Mouse (Mus musculus) hindbrain, embryonic 10.5 days (tissue): Measurements from ENCODE around the gene Gtf2ird2. TPM values are rescaled to one million over a fixed set of nuclear protein-coding genes. Genes with fewer than 3 reads are reported as not detected.

Experiments used
- DNase-seq: peaks from one replicate; pipeline ENCODE4 v3.0.0-alpha.2; 2017; ENCODE audit warnings: low spot score
- H3K27ac ChIP-seq: fragments of 300-500 bp; sonication (generic); 2 replicates; pipeline ENCODE4 v1.5.1; 2016; ENCODE audit warnings: mild to moderate bottlenecking, moderate library complexity
- H3K27me3 ChIP-seq: fragments of 300-500 bp; sonication (generic); 2 replicates; pipeline ENCODE4 v1.6.1; 2016; ENCODE audit warnings: mild to moderate bottlenecking; ENCODE audit not compliant: poor library complexity, insufficient read depth, severe bottlenecking
- H3K36me3 ChIP-seq: fragments of 300-500 bp; sonication (generic); 2 replicates; pipeline ENCODE4 v1.6.1; 2016; ENCODE audit warnings: mild to moderate bottlenecking, moderate library complexity
- H3K4me1 ChIP-seq: fragments of 300-500 bp; sonication (generic); replicated peaks from 2 replicates; pipeline ENCODE4 v1.6.1; 2016; ENCODE audit warnings: mild to moderate bottlenecking
- H3K4me3 ChIP-seq: fragments of 300-500 bp; sonication (generic); 2 replicates; pipeline ENCODE4 v1.5.1; 2016; ENCODE audit warnings: mild to moderate bottlenecking, moderate library complexity
- H3K9me3 ChIP-seq: fragments of 300-500 bp; sonication (generic); 2 replicates; pipeline ENCODE4 v1.6.1; 2016; ENCODE audit warnings: mild to moderate bottlenecking, moderate library complexity
- WGBS: fragments of 180-500 bp; shearing (Covaris S2); methylation state at CpG from one replicate; pipeline ENCODE4 v1.1.7; 2016; 5-methylcytosine and 5-hydroxymethylcytosine counted together
- polyA plus RNA-seq: library from polyadenylated mRNA; unstranded; fragments of >200 nt; fragmentation: Nextera tagmentation; extraction: Ambion mirVana; gene quantifications from 2 replicates; pipeline ENCODE4 v1.2.1, GENCODE M21; 2016

Gene Gtf2ird2
- polyA plus RNA-seq, 1 experiment from 2014 or later, result 9.3 TPM

DNA sequence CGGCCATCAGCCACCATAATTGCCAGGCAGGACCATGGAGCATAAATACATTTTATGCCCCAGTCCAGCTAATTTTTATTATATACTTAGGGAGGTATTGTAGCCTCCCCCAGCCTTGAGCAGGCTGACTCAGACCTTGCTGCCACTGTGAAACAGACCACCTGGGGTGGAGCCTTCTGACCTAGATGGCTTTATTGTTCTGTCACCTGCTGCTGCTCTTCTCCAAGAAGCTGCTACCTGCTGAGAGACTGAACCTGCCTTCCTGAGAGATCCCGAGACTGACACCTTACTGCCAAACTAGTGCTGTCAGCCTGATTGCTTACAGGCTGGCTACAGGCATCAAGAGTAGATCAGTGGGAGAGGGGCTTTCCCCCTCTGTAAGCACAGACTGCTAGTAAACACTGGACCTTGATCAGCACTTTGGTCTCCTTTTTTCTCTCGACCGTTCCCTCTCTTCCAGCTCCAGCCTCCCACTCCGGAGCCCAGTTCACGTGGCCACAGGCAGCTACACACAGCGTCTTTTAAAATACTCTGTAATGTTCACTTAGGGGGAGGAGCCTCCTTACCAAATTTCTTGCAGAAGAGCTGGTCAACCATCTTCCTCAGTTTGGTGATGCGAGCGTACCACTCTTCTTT, 76.3 kb downstream of the Gtf2ird2 start:
- Histone ChIP-seq H3K9me3 (no peaks in the 10 kb centered on the region), H3K27me3 (no peaks in the 10 kb centered on the region), H3K27ac (no peak overlapping the region), H3K4me1 (no peaks in the 10 kb centered on the region), H3K36me3 (peaks cover 99% of the 10 kb centered on the region), H3K4me3 (no peak overlapping the region)
- 90% methylated on average over 9 of the region's 9 CpGs for WGBS
- no peak for DNase-seq

DNA sequence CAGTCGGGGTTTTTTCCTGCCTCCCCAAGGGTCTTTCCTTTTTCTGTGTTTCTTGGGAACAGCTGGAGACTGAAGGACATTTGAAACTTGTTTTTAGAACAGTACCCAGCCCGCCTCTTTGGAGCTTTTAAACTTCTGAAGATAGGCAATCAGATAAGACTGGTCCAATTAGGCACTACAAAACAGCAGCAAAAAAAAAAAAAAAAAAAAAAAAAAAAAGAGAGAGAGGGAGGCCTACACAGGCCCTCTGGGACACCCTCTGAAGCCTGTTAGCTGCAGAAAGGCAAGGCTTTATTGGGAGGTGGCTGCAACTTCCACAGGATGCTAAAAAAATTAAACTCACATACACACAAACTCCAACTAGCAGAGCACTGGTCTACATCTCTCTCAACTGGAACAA, 82.1 kb downstream of the Gtf2ird2 start:
- no peaks in the 10 kb centered on the region for H3K4me1 ChIP-seq

DNA sequence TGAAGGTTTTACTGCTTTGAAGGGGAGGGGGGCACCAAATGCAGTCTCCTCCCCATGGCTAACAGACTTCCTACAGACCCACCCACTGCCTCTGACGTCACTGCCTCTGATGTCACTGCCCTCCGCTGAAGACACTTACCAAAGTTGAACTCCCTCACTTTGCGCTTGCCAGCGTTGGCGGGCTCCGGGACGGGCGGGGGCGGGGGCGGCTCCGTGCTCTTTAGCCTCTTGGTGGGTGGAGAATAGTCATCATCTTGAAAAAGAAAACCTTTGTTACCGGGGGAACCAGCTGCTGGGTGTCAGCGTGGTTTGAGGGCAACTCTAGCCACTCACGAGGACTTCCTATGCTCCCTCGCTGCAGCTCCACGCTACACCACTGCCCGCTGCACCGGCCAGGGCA, 82.6 kb downstream of the Gtf2ird2 start:
- Histone ChIP-seq H3K4me1 (no peaks in the 10 kb centered on the region), H3K36me3 (peaks cover 100% of the 10 kb centered on the region), H3K27ac (no peak overlapping the region), H3K27me3 (no peaks in the 10 kb centered on the region), H3K4me3 (no peak overlapping the region), H3K9me3 (no peaks in the 10 kb centered on the region)
- no peak for DNase-seq
- WGBS, result 87% methylated on average over 18 of the region's 18 CpGs

More for the DNA sequence above, 82.1 kb downstream of the Gtf2ird2 start:
- Histone ChIP-seq H3K27me3 (no peaks in the 10 kb centered on the region), H3K36me3 (peaks cover 100% of the 10 kb centered on the region), H3K9me3 (no peaks in the 10 kb centered on the region), H3K27ac (no peak overlapping the region), H3K4me3 (no peak overlapping the region)
- DNase-seq, result no peak
- 80% methylated on average over 2 of the region's 2 CpGs for WGBS

DNA sequence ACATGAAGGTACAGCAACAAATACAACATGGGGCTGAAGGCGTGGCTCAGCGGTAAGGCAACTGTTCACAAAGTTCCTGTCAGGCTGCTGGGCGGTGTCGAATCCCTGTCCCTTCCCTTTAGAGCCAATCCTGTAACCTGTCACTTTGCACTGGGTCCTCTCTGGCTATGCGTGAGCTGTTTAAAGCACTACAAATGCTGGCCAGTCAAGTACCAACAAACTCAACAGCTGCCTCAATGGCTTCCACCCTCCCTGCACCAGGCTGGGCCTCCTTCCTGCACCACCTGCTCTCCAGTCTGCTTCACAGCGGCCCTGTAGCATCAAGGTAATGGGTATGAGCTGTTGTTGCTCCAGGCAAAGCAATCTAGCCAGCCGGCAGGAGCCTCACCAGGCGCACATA, 84.9 kb downstream of the Gtf2ird2 start:
- no peak for DNase-seq
- Histone ChIP-seq H3K4me1 (no peaks in the 10 kb centered on the region), H3K27ac (no peak overlapping the region), H3K36me3 (peaks cover 100% of the 10 kb centered on the region), H3K9me3 (no peaks in the 10 kb centered on the region), H3K27me3 (no peaks in the 10 kb centered on the region), H3K4me3 (no peak overlapping the region)
- 98% methylated on average over 8 of the region's 8 CpGs for WGBS

DNA sequence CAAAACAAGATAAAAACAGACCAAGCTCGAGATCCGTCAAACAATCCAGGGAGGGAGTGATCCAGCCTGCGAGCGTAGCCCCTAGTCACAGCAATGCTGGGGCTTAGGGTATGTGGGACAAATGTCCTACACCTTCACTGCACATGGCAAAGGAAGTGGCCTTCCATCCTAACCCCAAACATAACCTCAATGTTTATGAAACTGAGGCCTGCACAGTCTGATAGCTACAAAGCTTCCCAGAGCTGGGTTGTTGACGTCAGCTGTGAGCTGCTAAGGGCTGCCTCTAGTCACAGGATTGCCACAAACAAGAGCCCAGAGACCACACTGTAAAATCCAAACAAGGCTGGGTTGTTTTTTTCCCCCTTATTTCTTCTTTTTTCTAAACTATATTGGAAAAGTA, 85.9 kb downstream of the Gtf2ird2 start:
- Histone ChIP-seq H3K27ac (no peak overlapping the region), H3K36me3 (peaks cover 99% of the 10 kb centered on the region), H3K4me3 (no peak overlapping the region), H3K27me3 (no peaks in the 10 kb centered on the region), H3K9me3 (no peaks in the 10 kb centered on the region), H3K4me1 (no peaks in the 10 kb centered on the region)
- no peak for DNase-seq
- WGBS, result 90% methylated on average over 5 of the region's 5 CpGs

DNA sequence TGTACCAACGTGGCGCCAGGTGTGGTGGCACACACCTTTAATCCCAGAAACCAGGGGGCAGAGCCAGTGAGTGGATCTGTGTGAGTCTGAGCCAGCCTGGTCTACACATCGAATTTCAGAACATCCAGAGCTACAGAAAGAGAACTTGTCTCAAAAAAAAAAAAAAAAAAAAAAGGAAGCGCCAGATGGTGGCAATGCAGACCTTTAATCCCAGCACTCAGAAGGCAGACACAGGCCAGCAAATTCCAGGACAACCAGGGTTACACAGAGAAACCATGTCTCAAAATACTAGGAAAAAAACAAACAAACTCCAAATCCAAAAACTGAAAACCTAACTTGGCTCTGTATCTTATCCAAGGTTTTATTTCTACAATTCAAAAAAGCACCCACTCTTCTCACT, 86.7 kb downstream of the Gtf2ird2 start:
- Histone ChIP-seq H3K4me3 (no peak overlapping the region), H3K27me3 (no peaks in the 10 kb centered on the region), H3K4me1 (no peaks in the 10 kb centered on the region), H3K9me3 (no peaks in the 10 kb centered on the region), H3K36me3 (peaks cover 99% of the 10 kb centered on the region), H3K27ac (no peak overlapping the region)
- WGBS, result 92% methylated on average over 4 of the region's 4 CpGs
- DNase-seq, result no peak

DNA sequence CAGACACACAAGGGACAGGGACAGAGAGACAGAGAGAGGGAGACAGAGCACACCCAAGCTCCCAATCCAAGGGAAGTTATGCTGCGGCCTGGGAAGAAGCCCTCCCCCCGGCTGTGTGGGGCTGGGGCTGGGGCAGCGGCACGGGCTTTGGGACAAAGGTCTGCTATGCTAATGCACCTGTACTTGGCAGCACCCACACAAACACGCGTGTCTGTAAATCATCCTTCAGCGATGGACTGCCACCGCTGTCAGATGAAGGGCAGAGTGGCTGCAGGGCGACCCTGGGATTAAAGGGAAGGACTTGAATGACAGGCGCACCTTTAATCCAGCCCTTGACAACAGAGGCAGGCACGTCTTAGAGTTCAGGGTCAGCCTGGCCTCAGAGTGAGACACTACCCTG, 87.6 kb downstream of the Gtf2ird2 start:
- H3K4me1 ChIP-seq, result no peaks in the 10 kb centered on the region
- H3K4me3 ChIP-seq, result no peak overlapping the region
- 94% methylated on average over 11 of the region's 11 CpGs for WGBS
- no peaks in the 10 kb centered on the region for H3K27me3 ChIP-seq
- H3K9me3 ChIP-seq, result no peaks in the 10 kb centered on the region
- H3K27ac ChIP-seq, result no peak overlapping the region
- no peak for DNase-seq
- peaks cover 99% of the 10 kb centered on the region for H3K36me3 ChIP-seq

DNA sequence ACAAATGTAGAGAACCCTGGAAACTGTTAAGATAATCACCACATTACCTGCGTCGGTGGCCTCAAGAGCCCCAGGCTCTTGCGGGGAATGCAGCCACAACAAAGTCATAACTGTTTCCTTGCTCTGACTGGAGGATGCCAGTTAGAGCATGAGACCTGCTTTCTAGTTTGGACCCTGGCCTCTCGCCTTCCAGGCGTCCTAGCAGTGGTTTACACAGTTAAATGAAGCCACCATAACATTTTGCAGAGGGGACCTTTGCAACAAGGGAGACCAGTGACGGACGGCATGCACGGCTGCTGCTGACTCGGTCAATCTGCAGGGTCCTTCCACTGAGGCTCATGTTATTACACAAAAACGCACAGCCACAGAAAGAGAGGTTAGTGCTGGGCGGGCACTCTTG, 88.9 kb downstream of the Gtf2ird2 start:
- H3K4me1 ChIP-seq, result no peaks in the 10 kb centered on the region
- WGBS, result 87% methylated on average over 11 of the region's 11 CpGs
- no peaks in the 10 kb centered on the region for H3K27me3 ChIP-seq
- H3K27ac ChIP-seq, result no peak overlapping the region
- DNase-seq, result no peak
- no peaks in the 10 kb centered on the region for H3K9me3 ChIP-seq
- peaks cover 99% of the 10 kb centered on the region for H3K36me3 ChIP-seq
- no peak overlapping the region for H3K4me3 ChIP-seq

DNA sequence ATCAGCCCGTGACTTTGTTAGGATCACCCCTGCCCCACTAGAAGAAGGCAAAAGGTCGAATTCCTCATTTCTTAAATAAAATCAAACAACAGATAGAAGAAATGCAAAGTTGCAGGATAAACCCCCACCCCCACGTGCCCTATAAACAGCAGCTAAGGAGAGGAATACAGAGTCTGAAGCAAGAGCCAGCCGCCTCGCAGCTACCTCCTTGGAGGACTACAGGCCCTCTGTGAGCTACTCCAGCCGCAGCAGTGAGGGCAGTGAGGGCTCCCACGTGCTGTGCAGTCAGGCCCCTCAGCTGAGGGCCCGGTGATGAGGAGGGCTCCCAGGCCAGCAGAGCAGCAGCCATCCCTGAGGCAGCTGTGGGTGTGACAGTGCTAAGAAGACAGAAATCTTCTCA, 89.9 kb downstream of the Gtf2ird2 start:
- H3K4me3 ChIP-seq, result no peak overlapping the region
- H3K36me3 ChIP-seq, result peaks cover 99% of the 10 kb centered on the region
- H3K4me1 ChIP-seq, result no peaks in the 10 kb centered on the region
- no peak for DNase-seq
- no peak overlapping the region for H3K27ac ChIP-seq
- no peaks in the 10 kb centered on the region for H3K27me3 ChIP-seq
- 87% methylated on average over 8 of the region's 8 CpGs for WGBS
- H3K9me3 ChIP-seq, result no peaks in the 10 kb centered on the region

Other genes starting within 250 kb of the Gtf2ird2 start
- gene Castor2, start 84.3 kb upstream of the Gtf2ird2 start, polyA plus RNA-seq, result 10.3 TPM in 2 replicates
- gene Rcc1l, start 7.2 kb upstream of the Gtf2ird2 start, polyA plus RNA-seq, result 31.0 and 35.7 TPM in 2 replicates
- 2.6 and 3.1 TPM in 2 replicates for gene Ncf1, start 45.6 kb downstream of the Gtf2ird2 start, polyA plus RNA-seq
- 180 and 189 TPM in 2 replicates for gene Gtf2i, start 130.7 kb downstream of the Gtf2ird2 start, polyA plus RNA-seq